Mouse (Mus musculus): ENCODE results near the gene Pbld1.

DNA sequence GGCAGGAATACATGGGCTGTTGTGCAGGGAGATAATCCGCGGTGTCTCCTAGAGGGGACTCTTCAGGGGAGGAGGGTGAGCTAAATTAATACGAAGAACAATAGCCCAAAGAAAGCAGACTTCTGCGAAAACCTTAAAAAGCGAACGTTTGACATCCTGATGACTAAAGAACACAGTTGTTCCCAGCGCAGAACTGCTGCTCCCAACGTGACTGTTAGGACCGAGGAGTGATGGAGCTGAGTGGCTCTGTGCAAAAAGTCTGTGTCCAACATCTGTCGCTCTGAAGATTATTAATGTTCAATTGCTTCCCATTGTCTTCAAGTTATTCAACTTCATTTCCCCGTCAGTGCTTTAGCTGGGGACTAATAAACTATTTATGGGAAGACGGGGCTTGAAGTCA lies 38.2 kb downstream of the Pbld1 start:
- TF ChIP-seq ZC3H11A (IDR thresholded peaks at IDR 0.05; ENCODE audit: low read depth, low read length) (no peak), ZKSCAN1 (IDR thresholded peaks at IDR 0.05; ENCODE audit: low read depth, low read length) (no peak), MXI1 (IDR thresholded peaks at IDR 0.05; ENCODE audit: low read depth, low read length) (no peak), JUND (IDR thresholded peaks at IDR 0.05; ENCODE audit: low read depth, low read length) (no peak), POLR2A (IDR thresholded peaks at IDR 0.05; ENCODE audit: control insufficient read depth in 1 of 2, insufficient read depth in 1 of 2, low read depth in 1 of 2, low read length in 2 of 2, poor library complexity in 1 of 2) (no peak), MAX (IDR thresholded peaks at IDR 0.05; ENCODE audit: low read length) (no peak), USF2 (IDR thresholded peaks at IDR 0.05; ENCODE audit: borderline replicate concordance in 1 of 2, insufficient read depth in 1 of 2, low read depth in 1 of 2, low read length in 2 of 2) (no peak), GATA1 (IDR thresholded peaks at IDR 0.05; ENCODE audit: low read depth, low read length) (no peak), EP300 (IDR thresholded peaks at IDR 0.05; ENCODE audit: low read depth in 1 of 2, low read length in 2 of 2) (no peak), MAFK (IDR thresholded peaks at IDR 0.05; ENCODE audit: borderline replicate concordance, low read depth, low read length) (no peak), TAL1 (IDR thresholded peaks at IDR 0.05; ENCODE audit: low read length) (no peak)
